Mouse (Mus musculus) layer of hippocampus, adult 9-10 months (tissue): ENCODE results near the gene Tdp1.

ENCODE experiments used
- DNase-seq: peaks from one replicate; pipeline ENCODE4 v3.0.0; 2022; ENCODE audit warnings: low spot score

Gene Tdp1

DNA sequence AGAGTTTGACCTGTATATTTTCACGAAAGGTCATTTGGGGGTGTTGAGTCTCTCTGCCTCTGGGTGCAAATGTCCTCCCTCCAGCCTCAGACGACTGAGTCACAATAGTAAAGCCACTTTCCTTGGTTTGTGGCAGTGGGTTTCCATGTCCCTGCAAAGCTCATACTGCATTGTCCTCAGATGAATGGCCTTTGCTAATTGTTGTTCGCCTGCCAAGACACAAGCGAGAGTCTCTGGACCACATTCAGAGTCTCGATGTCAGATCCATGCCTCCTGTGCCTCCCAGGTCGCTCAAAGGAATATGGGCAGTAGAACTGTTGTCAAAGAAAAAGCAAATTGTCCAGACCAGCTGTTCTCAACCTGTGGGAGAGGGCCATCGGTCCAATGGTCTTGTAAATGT lies 116.1 kb downstream of the Tdp1 start:
- no peak for DNase-seq

DNA sequence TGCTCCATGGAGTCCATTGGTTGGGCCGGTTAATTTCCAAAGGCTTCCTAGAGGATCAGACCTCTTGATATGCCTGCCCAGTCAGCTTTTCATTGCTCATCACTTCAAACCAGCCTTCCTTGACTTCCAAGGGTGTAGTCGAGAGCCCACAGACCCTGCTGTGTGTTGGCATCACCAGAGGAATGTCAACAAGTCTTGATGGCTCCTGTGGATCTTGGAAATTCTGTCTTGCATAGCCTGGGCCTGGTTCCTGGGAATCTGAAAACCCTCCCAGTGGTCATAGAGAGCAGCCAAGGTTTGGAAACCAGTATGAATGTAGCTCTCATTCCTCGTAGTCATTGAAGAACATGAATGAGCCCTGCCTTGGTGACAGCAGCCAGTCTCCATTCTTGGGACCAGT lies 116.9 kb downstream of the Tdp1 start:
- DNase-seq, result no peak

DNA sequence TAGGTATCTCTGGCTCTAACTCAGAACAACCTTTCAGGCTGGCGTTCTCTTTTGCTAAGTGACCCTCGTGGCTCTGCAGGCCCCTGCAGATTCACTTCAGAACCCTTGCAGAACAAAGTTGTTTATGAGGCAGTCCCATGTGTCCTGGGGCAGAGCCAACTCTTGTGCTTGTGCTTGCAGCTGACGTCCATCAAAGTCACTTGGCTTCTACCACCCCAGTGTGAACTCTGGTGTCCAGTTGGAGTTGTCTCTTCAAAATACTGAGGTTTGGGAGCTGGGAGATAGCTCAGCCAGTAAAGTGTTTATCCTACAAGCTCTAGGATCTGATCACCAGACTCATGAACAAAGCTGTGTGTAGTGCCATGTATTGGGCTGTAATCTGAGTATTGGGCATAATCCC lies 117.6 kb downstream of the Tdp1 start:
- DNase-seq, result no peak

- no peak for DNase-seq
These were observed 118.7 kb downstream of the Tdp1 start for GRCm38 (mm10) chr12:100002914-100003587.
